Mouse (Mus musculus) retina, postnatal 7 days (tissue): Measurements from ENCODE around the gene Xdh.
"Not testable (repeated sequence)": the region's sequence is repeated elsewhere in the genome, so short reads cannot be mapped to it uniquely, and the experiment has no call there.

Experiments
- DNase-seq: peaks from one replicate; pipeline ENCODE4 v3.0.0-alpha.2; 2012; ENCODE audit warnings: low read depth, low spot score

Xdh gene

GRCm38 (mm10) chr17:73882194-73882593 is 67.8 kb downstream of the Xdh start:
- peak; percentile 90 for DNase-seq

GRCm38 (mm10) chr17:73881295-73881694 is 68.7 kb downstream of the Xdh start:
- DNase-seq = no peak

GRCm38 (mm10) chr17:73880286-73880685 is 69.7 kb downstream of the Xdh start:
- DNase-seq = no peak

DNA sequence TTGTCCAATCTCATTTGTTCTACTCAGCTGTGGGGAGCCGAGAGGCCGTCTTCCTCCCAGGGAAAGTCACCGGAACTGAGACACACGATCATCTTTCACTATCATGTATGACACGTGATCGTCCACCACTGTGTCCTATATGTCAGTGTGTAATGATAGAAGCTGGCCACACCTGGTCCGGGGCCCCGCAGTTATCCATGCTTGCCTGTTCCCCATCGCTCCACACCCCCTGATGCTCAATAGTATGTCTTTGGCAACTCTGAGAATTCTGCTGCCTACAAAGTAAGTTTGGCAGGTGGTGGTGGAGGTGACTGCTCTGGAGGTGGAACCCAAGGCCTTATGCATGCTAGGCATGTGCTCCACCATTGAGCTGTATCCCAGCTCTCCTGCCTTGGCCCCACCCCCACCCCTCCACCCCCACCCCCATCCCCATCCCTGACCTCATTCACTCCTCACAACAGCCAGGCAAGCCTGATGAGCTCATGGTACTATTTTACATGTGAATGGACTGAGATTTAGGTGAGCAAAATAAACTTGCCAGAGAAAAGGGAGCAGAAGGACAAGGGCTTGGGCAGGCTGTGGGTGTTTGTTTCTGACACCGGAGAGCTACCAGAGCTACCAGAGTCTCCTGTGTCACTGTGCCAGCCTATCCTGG is 70.6 kb downstream of the Xdh start:
- DNase-seq = no peak

GRCm38 (mm10) chr17:73875674-73876073 is 74.3 kb downstream of the Xdh start:
- no peak for DNase-seq

GRCm38 (mm10) chr17:73875268-73875667 is 74.7 kb downstream of the Xdh start:
- DNase-seq = no peak

DNA sequence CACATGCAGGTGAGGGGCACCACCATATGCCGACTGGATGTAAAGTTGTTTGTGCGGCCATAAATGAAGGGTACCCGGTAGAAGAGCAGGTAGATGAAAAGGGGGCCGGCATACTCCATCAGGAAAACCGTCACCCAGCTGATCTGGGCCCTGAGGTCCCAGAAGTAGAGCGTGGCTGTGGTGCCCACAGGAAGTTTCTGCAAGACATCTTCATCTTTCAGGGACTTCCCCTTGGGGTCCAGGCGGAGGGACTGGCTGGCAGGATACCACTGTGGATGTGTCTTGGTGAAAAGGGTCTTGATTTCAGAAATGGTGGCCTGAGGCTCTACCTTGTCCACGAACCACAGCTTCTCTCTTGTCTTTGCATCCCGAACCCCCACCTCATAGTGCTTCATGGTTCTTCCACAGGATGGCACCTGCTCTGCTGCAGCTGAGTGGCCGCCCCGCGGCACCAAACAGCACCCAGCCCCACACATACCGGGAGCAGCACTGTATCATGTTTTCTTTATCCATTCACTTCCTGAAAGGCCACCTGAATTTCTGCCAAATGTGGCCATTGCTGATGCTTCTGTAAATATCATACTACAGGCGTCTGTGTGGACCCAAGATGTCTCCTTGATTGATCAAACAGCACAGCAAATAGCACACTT is 78.9 kb downstream of the Xdh start:
- DNase-seq = no peak

- no peak for DNase-seq
Measured at GRCm38 (mm10) chr17:73869008-73869685, 80.8 kb downstream of the Xdh start.

DNA sequence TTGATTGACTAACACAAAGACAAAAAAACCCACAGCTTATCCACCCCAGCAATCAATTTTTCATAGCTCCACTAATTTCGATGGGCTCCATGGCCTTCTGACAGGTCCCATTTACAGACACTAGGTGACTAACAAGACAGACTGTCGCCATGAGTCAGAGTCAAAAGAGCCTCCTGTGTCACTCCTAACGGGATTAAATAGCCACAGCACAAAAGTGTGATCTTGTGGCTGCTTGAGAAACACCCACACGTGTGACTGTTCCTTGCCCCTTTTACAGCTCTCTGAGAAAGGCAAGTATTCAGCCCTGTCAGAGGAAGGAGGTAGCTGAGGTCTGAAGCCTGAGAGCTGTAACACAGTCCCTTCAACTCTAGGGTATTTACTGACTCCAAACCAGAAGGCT is 96.3 kb downstream of the Xdh start:
- DNase-seq = no peak

DNA sequence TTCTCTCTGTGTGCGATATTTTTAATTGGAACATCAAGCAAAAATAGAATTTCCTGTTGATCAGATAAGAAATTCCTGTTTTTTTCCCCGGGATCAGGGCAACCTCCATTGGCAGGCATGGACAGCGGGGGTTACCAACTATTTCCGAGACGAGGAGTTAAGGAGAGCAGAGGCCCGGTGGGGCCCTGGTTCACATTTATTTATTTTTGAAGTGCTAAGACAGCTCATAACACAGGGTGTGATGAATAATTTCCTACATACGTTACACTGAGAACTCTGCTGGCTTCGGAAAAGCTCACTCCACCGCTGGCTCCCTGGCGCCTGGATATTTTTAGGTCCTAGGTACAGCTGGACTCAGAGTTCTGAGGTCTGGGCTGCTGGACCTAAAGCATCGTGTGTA is 97.0 kb downstream of the Xdh start:
- no peak for DNase-seq

- DNase-seq = no peak
Measured at GRCm38 (mm10) chr17:73847399-73847798, 102.6 kb downstream of the Xdh start.

DNA sequence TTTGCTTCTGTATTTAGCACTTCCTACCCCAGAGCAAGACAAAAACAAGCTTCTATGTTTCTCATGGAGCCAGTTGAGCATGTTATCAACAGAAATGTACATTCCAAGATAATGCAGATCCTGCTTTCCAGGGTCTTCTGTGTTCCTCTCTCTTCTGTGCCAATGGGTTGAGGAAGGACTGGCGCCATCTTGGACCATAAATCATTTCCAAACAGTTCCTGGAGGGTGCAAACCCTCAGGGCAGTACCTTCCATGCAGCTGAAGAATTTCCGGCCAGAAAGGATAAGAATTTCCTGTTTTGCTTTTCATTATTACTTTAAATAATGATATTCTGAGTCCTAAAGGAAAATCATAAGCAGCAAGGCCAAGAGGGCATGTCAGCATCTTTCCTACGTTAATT is 104.4 kb downstream of the Xdh start:
- DNase-seq = no peak

- DNase-seq = no peak
Measured at GRCm38 (mm10) chr17:73842963-73843362, 107.0 kb downstream of the Xdh start.

- not testable (repeated sequence) for DNase-seq
Measured at GRCm38 (mm10) chr17:73839876-73840275, 110.1 kb downstream of the Xdh start.

DNA sequence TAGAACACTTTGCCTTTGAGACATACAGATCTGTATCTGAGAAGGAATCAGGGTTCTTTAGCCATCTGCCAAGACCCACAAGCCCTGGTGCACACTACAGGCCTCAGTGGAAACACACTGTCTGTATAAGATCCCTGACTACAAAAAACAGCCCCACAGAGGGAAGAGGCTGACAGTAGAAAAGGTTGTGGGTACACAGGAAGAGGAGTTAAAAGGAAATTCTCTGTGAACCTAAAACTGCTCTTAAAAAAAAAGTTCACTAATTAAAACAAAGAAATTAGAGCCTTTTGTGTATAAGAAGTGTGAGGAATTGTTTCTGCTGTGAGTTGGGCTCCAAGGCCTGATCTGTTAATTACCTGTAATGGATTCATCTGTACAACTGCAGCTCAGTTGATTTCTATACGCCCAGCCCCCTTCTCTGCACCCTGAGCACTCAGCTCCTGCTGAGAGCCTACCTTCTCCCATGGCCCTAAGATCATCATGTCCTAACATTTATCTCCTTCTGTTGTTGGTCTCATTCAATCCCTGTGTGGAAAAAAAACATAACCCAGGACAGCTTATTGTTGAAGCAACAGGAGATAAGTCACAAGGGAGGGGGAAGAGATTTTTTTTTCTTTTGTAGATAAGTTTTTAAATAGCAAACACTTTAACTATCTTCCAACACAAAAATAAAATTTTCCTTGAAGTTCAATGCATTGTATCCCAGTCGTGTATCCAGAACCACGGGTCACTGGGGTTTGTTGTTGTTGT is 110.7 kb downstream of the Xdh start:
- no peak for DNase-seq

DNA sequence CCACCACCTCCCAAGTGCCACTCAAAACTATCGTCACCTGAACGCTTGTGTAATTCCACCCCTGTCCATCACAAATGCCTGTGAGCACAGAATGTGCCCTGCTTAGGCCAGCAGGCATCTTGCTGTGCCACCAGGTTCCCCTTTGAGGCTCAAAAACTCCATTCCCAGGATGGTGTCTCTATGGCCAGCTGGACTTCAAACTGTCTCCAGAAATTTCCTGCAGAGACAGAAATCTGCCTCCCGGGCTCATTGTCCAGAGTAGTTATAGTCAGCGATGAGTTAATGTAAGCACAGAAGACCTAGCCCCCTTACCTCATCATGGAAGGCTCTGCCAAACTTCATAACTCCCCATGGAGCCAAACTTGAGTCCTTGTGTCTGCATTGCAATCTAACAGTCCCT is 112.8 kb downstream of the Xdh start:
- no peak for DNase-seq

DNA sequence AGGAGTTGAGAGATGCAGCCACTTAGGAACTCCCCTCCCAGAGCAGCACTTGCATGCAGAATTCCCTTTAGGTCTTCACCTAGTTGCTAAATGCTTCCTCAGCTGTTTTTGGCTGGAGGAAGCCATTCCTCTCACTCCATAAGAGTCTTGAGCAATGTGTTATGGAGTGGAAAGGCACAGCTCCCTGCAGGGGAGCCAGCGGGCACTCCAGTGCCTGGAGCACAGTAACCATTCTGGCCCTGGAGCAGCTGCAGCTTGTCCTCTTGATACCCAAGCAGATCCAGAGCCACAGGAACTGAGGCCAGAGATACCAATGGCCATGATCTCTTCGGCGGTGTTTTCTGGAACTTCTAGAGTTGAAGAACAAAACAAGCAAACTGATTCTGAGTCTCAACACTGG is 113.4 kb downstream of the Xdh start:
- DNase-seq = no peak
